Comparison of ENCODE assay signal across 19 mouse cellular contexts in genomic region chr15:78816074-78816391, GRCm38 (mm10). TPM values are rescaled to one million over a fixed set of nuclear protein-coding genes. Genes with fewer than 3 reads are reported as not detected.
A peak's percentile ranks its signal among the peaks of the same experiment; 100 is the strongest.
DNase-seq lines count a peak whose midpoint lies in the region; ATAC-seq and TF ChIP-seq lines count a peak whose summit lies in the region.
"Had no signal": no experiment of that assay in that cellular context is flagged by ENCODE, and none has a peak within 500 bp of the region (broad histone marks: within the 10 kb centered on the region; RNA-seq: fewer than 3 reads in every experiment).

No protein-coding gene starts in this region.

- ATAC-seq in heart, postnatal 0 days (ENCODE audit: insufficient read depth, low read depth), result 0 out of 2 replicates have a peak, but pooled peaks have one; percentile 14
- ATAC-seq in lung, postnatal 0 days, result no peak
- ATAC-seq in inflammation-experienced regulatory T-cells, adult 6 months, result no peak
- ATAC-seq: forebrain, embryonic 16.5 days; hindbrain, postnatal 0 days; midbrain, embryonic 13.5 days had no signal

- WGBS in heart, postnatal 0 days, result 42% methylated on average over 6 of the region's 6 CpGs
- WGBS in lung, postnatal 0 days, result 61% methylated on average over 6 of the region's 6 CpGs

- no peak for TF ChIP-seq CTCF in heart, postnatal 0 days (IDR thresholded peaks at IDR 0.05; ENCODE audit: low read depth)
- TF ChIP-seq CTCF in lung, postnatal 0 days (IDR thresholded peaks at IDR 0.05), result no peak

- H3K9ac ChIP-seq in heart, postnatal 0 days (replicated peaks; ENCODE audit: low read depth, low read length), result no peak overlapping the region
- no peak overlapping the region for H3K9ac ChIP-seq in lung, postnatal 0 days (replicated peaks; ENCODE audit: low read depth)
- H3K9ac ChIP-seq: midbrain, embryonic 13.5 days had no signal

- no peaks in the 10 kb centered on the region for H3K9me3 ChIP-seq in heart, postnatal 0 days (replicated peaks; ENCODE audit: control insufficient read depth, low read length)
- no peaks in the 10 kb centered on the region for H3K9me3 ChIP-seq in lung, postnatal 0 days (ENCODE audit: low read length)
- H3K9me3 ChIP-seq: midbrain, embryonic 13.5 days had no signal

- no peak for DNase-seq in heart, postnatal 0 days (ENCODE audit: low spot score)
- no peak for DNase-seq in heart, postnatal 36 days
- no peak for DNase-seq in lung, postnatal 0 days (ENCODE audit: low spot score)
- no peak for DNase-seq in lung, adult 18-20 months
- no peak for DNase-seq in spleen, postnatal 14 days (ENCODE audit: low spot score in 2 of 2)
- DNase-seq: cerebellum, adult 11-12 months; cerebellum, postnatal 36 days; heart, postnatal 4 days; kidney, adult 9 months had no signal

- no peak overlapping the region for H3K4me2 ChIP-seq in heart, postnatal 0 days (ENCODE audit: low read depth, low read length)
- H3K4me2 ChIP-seq in lung, postnatal 0 days (replicated peaks; ENCODE audit: low read depth, low read length), result no peak overlapping the region
- H3K4me2 ChIP-seq: midbrain, embryonic 13.5 days had no signal

- H3K4me3 ChIP-seq in heart, postnatal 0 days (ENCODE audit: low read depth, low read length), result no peak overlapping the region
- no peak overlapping the region for H3K4me3 ChIP-seq in lung, postnatal 0 days (ENCODE audit: low read depth, low read length)
- H3K4me3 ChIP-seq in brown adipose tissue, adult 24 weeks (ENCODE audit: insufficient read depth, low read depth, low read length), result no peak overlapping the region
- H3K4me3 ChIP-seq: erythroblast, embryonic 14.5 days; midbrain, embryonic 13.5 days had no signal

- intact Hi-C loops in heart, postnatal 36 days (cut with DNase I), result loop anchor here (5.0 kb wide), 1 partner anchor 36 kb away; no protein-coding TSS in a partner anchor

- H3K4me1 ChIP-seq in heart, postnatal 0 days (ENCODE audit: control insufficient read depth, insufficient read depth), result peaks cover 7% of the 10 kb centered on the region
- no peaks in the 10 kb centered on the region for H3K4me1 ChIP-seq in lung, postnatal 0 days (ENCODE audit: insufficient read depth, low read depth, low read length)
- H3K4me1 ChIP-seq in brown adipose tissue, adult 24 weeks (ENCODE audit: control insufficient read depth, insufficient read depth, insufficient read length, low read length), result peaks cover 5% of the 10 kb centered on the region; the same call in 1 of the 2 replicates
- H3K4me1 ChIP-seq: midbrain, embryonic 13.5 days had no signal

- H3K27me3 ChIP-seq in heart, postnatal 0 days (ENCODE audit: control insufficient read depth, insufficient read depth, low read length), result no peaks in the 10 kb centered on the region
- H3K27me3 ChIP-seq in lung, postnatal 0 days (replicated peaks; ENCODE audit: insufficient read depth, low read length), result no peaks in the 10 kb centered on the region

- no peak for TF ChIP-seq EP300 in heart, postnatal 0 days (IDR thresholded peaks at IDR 0.05; ENCODE audit: low read depth)
- no peak for TF ChIP-seq EP300 in lung, postnatal 0 days (IDR thresholded peaks at IDR 0.05)

- no peaks in the 10 kb centered on the region for H3K36me3 ChIP-seq in heart, postnatal 0 days (replicated peaks; ENCODE audit: control insufficient read depth, insufficient read depth, low read length)
- H3K36me3 ChIP-seq in lung, postnatal 0 days (ENCODE audit: insufficient read depth, low read length), result no peaks in the 10 kb centered on the region
- H3K36me3 ChIP-seq: midbrain, embryonic 13.5 days had no signal

- 0 out of 2 replicates have a peak overlapping the region, but pooled peaks have one; percentile 27 for H3K27ac ChIP-seq in heart, postnatal 0 days (ENCODE audit: low read depth)
- peak overlapping the region; percentile 77 for H3K27ac ChIP-seq in lung, postnatal 0 days (ENCODE audit: low read length)
- 0 out of 2 replicates have a peak overlapping the region, but pooled peaks have one; percentile 11 for H3K27ac ChIP-seq in brown adipose tissue, adult 24 weeks (replicated peaks; ENCODE audit: low read depth, low read length)
- H3K27ac ChIP-seq: hindbrain, postnatal 0 days; midbrain, embryonic 13.5 days had no signal

RNA-seq across cellular contexts. Expression of gene Card10, which starts 13.2 kb away (rescaled TPM):
- 2.7 and 6.4 TPM in 2 replicates for total RNA-seq in heart, postnatal 0 days (2014; rRNA removed; ENCODE audit: low replicate concordance)
- 4.0 and 4.6 TPM in 2 replicates for polyA plus RNA-seq in heart, postnatal 0 days (2015; fragmentation: Nextera tagmentation; extraction: Ambion mirVana)
- 10 to 100 TPM; 15.4 to 19.0 TPM for total RNA-seq in heart, postnatal 36 days (2021)
- polyA plus RNA-seq in lung, postnatal 0 days (2015; fragmentation: Nextera tagmentation; extraction: Ambion mirVana), result 7.5 and 8.3 TPM in 2 replicates
- polyA plus RNA-seq in brown adipose tissue, adult 24 weeks (2012; ENCODE audit: insufficient read depth, insufficient read length, missing spikeins), result 3.9 and 4.8 TPM in 2 replicates
- polyA plus RNA-seq in inflammation-experienced regulatory T-cells, adult 6 months (2017; shearing (Covaris generic)), result under 1 TPM; 0.15 to 0.26 (median 0.19) TPM
- total RNA-seq: granulocyte monocyte progenitor cell, adult 5-6 weeks had no signal

RNA-seq across cellular contexts. Expression of gene Cdc42ep1, which starts 26.4 kb away (rescaled TPM):
- total RNA-seq in heart, postnatal 0 days (2014; rRNA removed; ENCODE audit: low replicate concordance), result 44.7 and 52.5 TPM in 2 replicates
- 27.1 and 27.4 TPM in 2 replicates for polyA plus RNA-seq in heart, postnatal 0 days (2015; fragmentation: Nextera tagmentation; extraction: Ambion mirVana)
- 10 to 100 TPM; 37.6 to 47.6 TPM for total RNA-seq in heart, postnatal 36 days (2021)
- polyA plus RNA-seq in lung, postnatal 0 days (2015; fragmentation: Nextera tagmentation; extraction: Ambion mirVana), result 107 and 109 TPM in 2 replicates
- polyA plus RNA-seq in brown adipose tissue, adult 24 weeks (2012; ENCODE audit: insufficient read depth, insufficient read length, missing spikeins), result 18.4 and 21.7 TPM in 2 replicates
- not detected for polyA plus RNA-seq in inflammation-experienced regulatory T-cells, adult 6 months (2017; shearing (Covaris generic))
- total RNA-seq: granulocyte monocyte progenitor cell, adult 5-6 weeks; neutrophil, adult 5-6 weeks had no signal

RNA-seq across cellular contexts. Expression of gene Lgals2, which starts 39.3 kb away (rescaled TPM):
- 4.6 TPM in 1 of 2 replicates, not detected in the other for total RNA-seq in heart, postnatal 0 days (2014; rRNA removed; ENCODE audit: low replicate concordance)
- 0.27 and 0.36 TPM in 2 replicates for polyA plus RNA-seq in heart, postnatal 0 days (2015; fragmentation: Nextera tagmentation; extraction: Ambion mirVana)
- total RNA-seq in heart, postnatal 36 days (2021), result under 1 TPM in 1 of 2 experiments, not detected in 1; 0.56 TPM
- 1.6 and 2.4 TPM in 2 replicates for polyA plus RNA-seq in lung, postnatal 0 days (2015; fragmentation: Nextera tagmentation; extraction: Ambion mirVana)
- not detected in 2 replicates for polyA plus RNA-seq in brown adipose tissue, adult 24 weeks (2012; ENCODE audit: insufficient read depth, insufficient read length, missing spikeins)
- not detected for polyA plus RNA-seq in inflammation-experienced regulatory T-cells, adult 6 months (2017; shearing (Covaris generic))
- total RNA-seq: granulocyte monocyte progenitor cell, adult 5-6 weeks; heart, postnatal 4 days; hindbrain, postnatal 0 days; layer of hippocampus, postnatal 25 days; left cerebral cortex, postnatal 14 days; neutrophil, adult 5-6 weeks had no signal
- polyA plus RNA-seq: erythroblast, embryonic 14.5 days; forebrain, embryonic 16.5 days; hindbrain, postnatal 0 days; midbrain, embryonic 13.5 days had no signal

RNA-seq across cellular contexts. Expression of gene Mfng, which starts 42.8 kb away (rescaled TPM):
- total RNA-seq in heart, postnatal 0 days (2014; rRNA removed; ENCODE audit: low replicate concordance), result 12.9 and 13.1 TPM in 2 replicates
- polyA plus RNA-seq in heart, postnatal 0 days (2015; fragmentation: Nextera tagmentation; extraction: Ambion mirVana), result 13.0 and 13.4 TPM in 2 replicates
- total RNA-seq in heart, postnatal 36 days (2021), result 10 to 100 TPM; 11.2 to 11.8 TPM
- polyA plus RNA-seq in lung, postnatal 0 days (2015; fragmentation: Nextera tagmentation; extraction: Ambion mirVana), result 47.8 and 52.9 TPM in 2 replicates
- 12.0 and 20.7 TPM in 2 replicates for polyA plus RNA-seq in brown adipose tissue, adult 24 weeks (2012; ENCODE audit: insufficient read depth, insufficient read length, missing spikeins)
- polyA plus RNA-seq in inflammation-experienced regulatory T-cells, adult 6 months (2017; shearing (Covaris generic)), result 10 to 100 TPM; 45.8 to 70.7 (median 62.8) TPM

Comparison
In these comparisons a context has a peak if more than half of its experiments do, and no peak if none do; other contexts are left out.
1. H3K27ac ChIP-seq: peak in every context shown above with its lines; median percentile 77 in lung, postnatal 0 days; 27 in heart, postnatal 0 days; 11 in brown adipose tissue, adult 24 weeks.
2. RNA of gene Cdc42ep1, which starts 26.4 kb away (polyA plus RNA-seq): 107 to 109 TPM in lung, postnatal 0 days, 27.1 to 27.4 TPM in heart, postnatal 0 days and 18.4 to 21.7 TPM in brown adipose tissue, adult 24 weeks; not detected in inflammation-experienced regulatory T-cells, adult 6 months; every median in the first group is over 10 times any median in the second.